26 mouse cellular contexts compared by ENCODE assay signal in genomic region chr4:125242512-125242911, GRCm38 (mm10).
"Had no signal": no experiment of that assay in that cellular context is flagged by ENCODE, and none has a peak within 500 bp of the region (broad histone marks: within the 10 kb centered on the region; RNA-seq: fewer than 3 reads in every experiment).

No protein-coding gene starts in this region.

- H3K9ac ChIP-seq: forebrain, postnatal 0 days; heart, embryonic 13.5 days; heart, embryonic 15.5 days; hindbrain, embryonic 15.5 days; kidney, embryonic 15.5 days; limb, embryonic 12.5 days had no signal

- H3K27me3 ChIP-seq: hindbrain, embryonic 15.5 days had no signal

- ATAC-seq: forebrain, postnatal 0 days; hindbrain, postnatal 0 days; intestine, embryonic 16.5 days had no signal

- H3K27ac ChIP-seq: gastrocnemius, adult 2 months; heart, adult 2 months; heart, embryonic 13.5 days; heart, embryonic 15.5 days; hindbrain, embryonic 15.5 days; hindbrain, postnatal 0 days; kidney, embryonic 15.5 days; kidney, postnatal 0 days; left cerebral cortex, adult 2 months; limb, embryonic 10.5 days; limb, embryonic 12.5 days had no signal

- H3K36me3 ChIP-seq: heart, embryonic 13.5 days; heart, embryonic 15.5 days; hindbrain, embryonic 15.5 days; kidney, embryonic 15.5 days; limb, embryonic 10.5 days; limb, embryonic 12.5 days had no signal

- H3K4me1 ChIP-seq: heart, embryonic 13.5 days; heart, embryonic 15.5 days; kidney, embryonic 15.5 days had no signal

- H3K4me2 ChIP-seq: heart, embryonic 11.5 days; heart, embryonic 13.5 days; heart, embryonic 15.5 days; hindbrain, embryonic 15.5 days; kidney, embryonic 15.5 days; limb, embryonic 12.5 days had no signal

- DNase-seq: forebrain, postnatal 0 days; gastrocnemius, adult 2 months; gastrocnemius, postnatal 10 days; gastrocnemius, postnatal 25 days; heart, adult 11 months; heart, adult 2 months; heart, postnatal 14 days; heart, postnatal 36 days; kidney, adult 11 months; kidney, adult 2 months; kidney, adult 9 months; kidney, postnatal 14 days; kidney, postnatal 36 days; layer of hippocampus, adult 9-11 months; liver had no signal

- H3K9me3 ChIP-seq: heart, embryonic 13.5 days; heart, embryonic 15.5 days; hindbrain, embryonic 15.5 days; kidney, embryonic 15.5 days; limb, embryonic 10.5 days; limb, embryonic 12.5 days had no signal

- H3K4me3 ChIP-seq: gastrocnemius, adult 2 months; heart, adult 2 months; heart, embryonic 13.5 days; heart, embryonic 15.5 days; hindbrain, embryonic 15.5 days; kidney, embryonic 15.5 days; left cerebral cortex, adult 2 months; limb, embryonic 10.5 days; limb, embryonic 12.5 days had no signal
